Mouse (Mus musculus) MEL (cell line): ENCODE data around the gene Dlg1. TPM values are rescaled to one million over a fixed set of nuclear protein-coding genes. Genes with fewer than 3 reads are reported as not detected.

Experiments
- DNase-seq: peaks from one replicate; pipeline ENCODE4 v3.0.0; 2011; ENCODE audit warnings: low read depth, low spot score
- H3K27ac ChIP-seq: 2 replicates; pipeline ENCODE4 v1.5.1; 2012; ENCODE audit warnings: low read depth, mild to moderate bottlenecking, control low read depth, low read length, moderate library complexity; ENCODE audit not compliant: control insufficient read depth
- H3K27me3 ChIP-seq, 2 experiments: fragments of 150-350 bp in 1 of 2; sonication (generic) in 1 of 2; 2 replicates each; pipeline ENCODE4 v1.6.1; 2012; ENCODE audit warnings: low read length in 2 of 2, mild to moderate bottlenecking in 2 of 2, improper control_type of control experiment in 1 of 2, moderate library complexity in 1 of 2; ENCODE audit not compliant: insufficient read depth in 2 of 2, control insufficient read depth in 1 of 2
- H3K36me3 ChIP-seq, 2 experiments: 2 replicates each; pipeline ENCODE4 v1.6.1; 2012 to 2014; ENCODE audit warnings: low read length in 2 of 2, improper control_type of control experiment in 1 of 2, inconsistent platforms in 1 of 2, mild to moderate bottlenecking in 1 of 2; ENCODE audit not compliant: insufficient read depth in 2 of 2, control insufficient read depth in 1 of 2
- H3K4me1 ChIP-seq, 2 experiments: fragments of 150-350 bp in 1 of 2; sonication (generic) in 1 of 2; 2 replicates each; pipeline ENCODE4 v1.6.1; 2012; ENCODE audit warnings: low read length in 2 of 2, improper control_type of control experiment in 1 of 2, mild to moderate bottlenecking in 1 of 2; ENCODE audit not compliant: insufficient read depth in 2 of 2, control insufficient read depth in 1 of 2
- H3K4me3 ChIP-seq, 2 experiments: fragments of 150-350 bp in 1 of 2; sonication (generic) in 1 of 2; 2 replicates each; pipeline ENCODE4 v1.5.1; 2012; ENCODE audit warnings: low read depth in 2 of 2, low read length in 2 of 2, mild to moderate bottlenecking in 2 of 2, moderate library complexity in 2 of 2, control low read depth in 1 of 2, improper control_type of control experiment in 1 of 2; ENCODE audit not compliant: control insufficient read depth in 1 of 2, insufficient read depth in 1 of 2
- H3K79me2 ChIP-seq: 2 replicates; pipeline ENCODE4 v1.6.1; 2012; ENCODE audit warnings: mild to moderate bottlenecking, low read length, moderate library complexity; ENCODE audit not compliant: control insufficient read depth, poor library complexity, insufficient read depth
- H3K9ac ChIP-seq: 2 replicates; pipeline ENCODE4 v1.6.1; 2012; ENCODE audit warnings: low read depth, mild to moderate bottlenecking, control low read depth, low read length, moderate library complexity; ENCODE audit not compliant: control insufficient read depth, poor library complexity, severe bottlenecking
- H3K9me3 ChIP-seq: fragments of 150-350 bp; sonication (generic); replicated peaks from 2 replicates; pipeline ENCODE4 v1.6.1; 2012; ENCODE audit warnings: mild to moderate bottlenecking, low read length, improper control_type of control experiment, moderate library complexity; ENCODE audit not compliant: insufficient read depth
- BHLHE40 ChIP-seq: IDR thresholded peaks from 2 replicates; pipeline ENCODE4 v1.6.1; 2012; ENCODE audit warnings: low read depth, mild to moderate bottlenecking, inconsistent platforms, low read length, improper control_type of control experiment, borderline replicate concordance
- GATA1 ChIP-seq: IDR thresholded peaks from 2 replicates; pipeline ENCODE4 v1.6.1; 2011; ENCODE audit warnings: low read depth, low read length, improper control_type of control experiment
- HCFC1 ChIP-seq: IDR thresholded peaks from 2 replicates; pipeline ENCODE4 v1.6.1; 2012; ENCODE audit warnings: low read depth, mild to moderate bottlenecking, inconsistent platforms, low read length, improper control_type of control experiment, moderate library complexity
- MAX ChIP-seq: IDR thresholded peaks from 2 replicates; pipeline ENCODE4 v1.6.1; 2011; ENCODE audit warnings: low read length, improper control_type of control experiment
- MAZ ChIP-seq: IDR thresholded peaks from 2 replicates; pipeline ENCODE4 v1.6.1; 2012; ENCODE audit warnings: low read depth, mild to moderate bottlenecking, inconsistent platforms, low read length, improper control_type of control experiment
- MEF2A ChIP-seq: IDR thresholded peaks from 2 replicates; pipeline ENCODE4 v1.6.1; 2014; ENCODE audit warnings: low read depth, mild to moderate bottlenecking, inconsistent platforms, low read length, improper control_type of control experiment; ENCODE audit not compliant: poor library complexity, insufficient replicate concordance, severe bottlenecking; ENCODE audit errors: extremely low read depth
- MXI1 ChIP-seq: IDR thresholded peaks from 2 replicates; pipeline ENCODE4 v1.6.1; 2011; ENCODE audit warnings: mild to moderate bottlenecking, low read depth, low read length, improper control_type of control experiment
- MYB ChIP-seq: IDR thresholded peaks from 2 replicates; pipeline ENCODE4 v1.6.1; 2011; ENCODE audit warnings: mild to moderate bottlenecking, low read depth, low read length, improper control_type of control experiment
- MYC ChIP-seq: IDR thresholded peaks from 2 replicates; pipeline ENCODE4 v1.6.1; 2011; ENCODE audit warnings: low read depth, mild to moderate bottlenecking, low read length, improper control_type of control experiment, moderate library complexity
- NELFE ChIP-seq: IDR thresholded peaks from 2 replicates; pipeline ENCODE4 v1.6.1; 2011; ENCODE audit warnings: low read depth, low read length, improper control_type of control experiment
- NRF1 ChIP-seq: IDR thresholded peaks from 2 replicates; pipeline ENCODE4 v1.6.1; 2014; ENCODE audit warnings: low read depth, mild to moderate bottlenecking, inconsistent platforms, low read length, improper control_type of control experiment, moderate library complexity; ENCODE audit not compliant: poor library complexity, insufficient read depth, severe bottlenecking
- POLR2A ChIP-seq, 2 experiments: IDR thresholded peaks; 2 replicates each; pipeline ENCODE4 v1.6.1; 2011 to 2012; ENCODE audit warnings: low read length in 2 of 2, mild to moderate bottlenecking in 2 of 2, control low read depth in 1 of 2, improper control_type of control experiment in 1 of 2, low read depth in 1 of 2, moderate library complexity in 1 of 2; ENCODE audit not compliant: control insufficient read depth in 1 of 2, insufficient read depth in 1 of 2, poor library complexity in 1 of 2
- RAD21 ChIP-seq: IDR thresholded peaks from 2 replicates; pipeline ENCODE4 v1.6.1; 2011; ENCODE audit warnings: mild to moderate bottlenecking, low read depth, low read length, improper control_type of control experiment
- SIN3A ChIP-seq: IDR thresholded peaks from 2 replicates; pipeline ENCODE4 v1.6.1; 2012; ENCODE audit warnings: low read length, improper control_type of control experiment, inconsistent platforms
- TAL1 ChIP-seq: IDR thresholded peaks from 2 replicates; pipeline ENCODE4 v1.6.1; 2012; ENCODE audit warnings: mild to moderate bottlenecking, inconsistent platforms, low read length, moderate library complexity, mixed read lengths
- TBP ChIP-seq: IDR thresholded peaks from 2 replicates; pipeline ENCODE4 v1.8.0; 2011; ENCODE audit warnings: low read depth, low read length, improper control_type of control experiment
- TCF12 ChIP-seq: IDR thresholded peaks from 2 replicates; pipeline ENCODE4 v1.6.1; 2014; ENCODE audit warnings: low read depth, mild to moderate bottlenecking, inconsistent platforms, low read length, improper control_type of control experiment, moderate library complexity
- USF1 ChIP-seq: IDR thresholded peaks from 2 replicates; pipeline ENCODE4 v1.6.1; 2014; ENCODE audit warnings: low read depth, mild to moderate bottlenecking, inconsistent platforms, low read length, improper control_type of control experiment, moderate library complexity
- USF2 ChIP-seq, 2 experiments: IDR thresholded peaks; 2 replicates each; pipeline ENCODE4 v1.6.1; 2011 to 2012; ENCODE audit warnings: improper control_type of control experiment in 2 of 2, low read length in 2 of 2, borderline replicate concordance in 1 of 2, inconsistent platforms in 1 of 2, low read depth in 1 of 2, mild to moderate bottlenecking in 1 of 2; ENCODE audit not compliant: insufficient read depth in 1 of 2
- ZMIZ1 ChIP-seq: IDR thresholded peaks from 2 replicates; pipeline ENCODE4 v1.6.1; 2012; ENCODE audit warnings: low read depth, mild to moderate bottlenecking, inconsistent platforms, low read length, improper control_type of control experiment, moderate library complexity
- polyA plus RNA-seq, 2 experiments: library from polyadenylated mRNA; stranded (reverse) in 1 of 2; unstranded in 1 of 2; fragments of >175 nt in 1 of 2; fragments of >200 nt in 1 of 2; gene quantifications; 2 replicates each; pipeline versions ENCODE4 v1.2.1 to v1.2.4; 2012; ENCODE audit warnings: low replicate concordance in 2 of 2, low read depth in 1 of 2; ENCODE audit not compliant: insufficient read length in 2 of 2, insufficient read depth in 1 of 2, missing spikeins in 1 of 2
- total RNA-seq: library from RNA; depleted of rRNA; stranded (reverse); fragments of 300-350 nt; gene quantifications from 2 replicates; pipeline ENCODE4 v1.2.3, GENCODE M21; 2012; rRNA removed

Gene Dlg1
- total RNA-seq: 24.9 and 25.7 TPM in 2 replicates
- polyA plus RNA-seq: 10 to 100 TPM; 33.9 to 74.6 TPM

GRCm38 (mm10) chr16:31663379-31664286 is at the start of gene Dlg1:
Gene Dlg1 (plus strand): TSS chr16:31663443.
- Histone ChIP-seq H3K4me3 (peak within 1 kb of the TSS; percentile 89 to 92), H3K4me1 (peaks cover 7 to 10% of the 10 kb centered on the region in 2 experiments; a peak in 3 of 4 replicates), H3K79me2 (peaks cover 15% of the 10 kb centered on the region), H3K9me3 (no peaks in the 10 kb centered on the region), H3K27ac (peak within 1 kb of the TSS; percentile 20), H3K27me3 (peaks cover 8 to 16% of the 10 kb centered on the region in 2 experiments), H3K9ac (peak within 1 kb of the TSS; percentile 90), H3K36me3 (peaks cover 8 to 18% of the 10 kb centered on the region in 2 experiments; a peak in 3 of 4 replicates)
- TF ChIP-seq ZMIZ1 (no peak), POLR2A (IDR thresholded peaks at IDR 0.05; ENCODE audit: control insufficient read depth in 1 of 2, insufficient read depth in 1 of 2, low read depth in 1 of 2, low read length in 2 of 2, poor library complexity in 1 of 2) (peak; percentile 73 to 82), USF2 (IDR thresholded peaks at IDR 0.05; ENCODE audit: borderline replicate concordance in 1 of 2, insufficient read depth in 1 of 2, low read depth in 1 of 2, low read length in 2 of 2) (peak; percentile 10 to 81; a peak in 3 of 4 replicates), MAZ (peak; percentile 59; the same call in 1 of the 2 replicates), NELFE (peak; percentile 41), TCF12 (0 out of 2 replicates have a peak, but pooled peaks have one; percentile 35), SIN3A (peak; percentile 57), HCFC1 (peak; percentile 66), TAL1 (no peak), RAD21 (no peak), MYC (peak; percentile 89), MYB (no peak), MEF2A (no peak), TBP (0 out of 2 replicates have a peak, but pooled peaks have one; percentile 35), MAX (peak; percentile 83), BHLHE40 (0 out of 2 replicates have a peak, but pooled peaks have one; percentile 3), USF1 (peak; percentile 96), NRF1 (no peak), GATA1 (no peak), MXI1 (peak; percentile 93)
- DNase-seq: peak; percentile 93
